ENCODE assay signal across 28 mouse cellular contexts in genomic region chr8:103313576-103313975, GRCm38 (mm10).
A peak's percentile ranks its signal among the peaks of the same experiment; 100 is the strongest.
DNase-seq lines count a peak whose midpoint lies in the region; ATAC-seq and TF ChIP-seq lines count a peak whose summit lies in the region.
"Had no signal": no experiment of that assay in that cellular context is flagged by ENCODE, and none has a peak within 500 bp of the region (broad histone marks: within the 10 kb centered on the region; RNA-seq: fewer than 3 reads in every experiment).

No protein-coding gene starts in this region.

- TF ChIP-seq POLR2A in brain, embryonic 14.5 days (IDR thresholded peaks at IDR 0.05; ENCODE audit: borderline replicate concordance, extremely low read depth, insufficient read depth, insufficient read length, poor library complexity, severe bottlenecking): no peak

- no peak for ATAC-seq in forebrain, embryonic 15.5 days (replicated peaks)
- ATAC-seq: CD4-positive, CD25-positive, alpha-beta regulatory T cell, adult 4 months; intestine, embryonic 16.5 days had no signal

- no peak for TF ChIP-seq CTCF in brain, embryonic 14.5 days (IDR thresholded peaks at IDR 0.05; ENCODE audit: borderline replicate concordance, extremely low read depth, insufficient read depth, insufficient read length)

- no peak overlapping the region for H3K9ac ChIP-seq in forebrain, embryonic 15.5 days (replicated peaks)
- H3K9ac ChIP-seq: embryonic facial prominence, embryonic 15.5 days; forebrain, embryonic 13.5 days; heart, embryonic 13.5 days; lung, embryonic 15.5 days had no signal

- H3K4me3 ChIP-seq in forebrain, embryonic 10.5 days: no peak overlapping the region
- no peak overlapping the region for H3K4me3 ChIP-seq in forebrain, embryonic 15.5 days
- H3K4me3 ChIP-seq: embryonic facial prominence, embryonic 15.5 days; forebrain, embryonic 13.5 days; gastrocnemius, adult 2 months; heart, embryonic 13.5 days; lung, embryonic 15.5 days; midbrain, embryonic 10.5 days; myocyte had no signal

- 45% methylated on average over 1 of the region's 1 CpGs for WGBS in forebrain, embryonic 10.5 days
- 0% methylated on average over 1 of the region's 1 CpGs for WGBS in forebrain, embryonic 15.5 days

- no peaks in the 10 kb centered on the region for H3K9me3 ChIP-seq in forebrain, embryonic 10.5 days
- no peaks in the 10 kb centered on the region for H3K9me3 ChIP-seq in forebrain, embryonic 15.5 days
- H3K9me3 ChIP-seq: embryonic facial prominence, embryonic 15.5 days; forebrain, embryonic 13.5 days; heart, embryonic 13.5 days; lung, embryonic 15.5 days; midbrain, embryonic 10.5 days had no signal

- DNase-seq in forebrain, embryonic 10.5 days (ENCODE audit: extremely low spot score, low spot score): no peak
- DNase-seq in brain, embryonic 14.5 days (ENCODE audit: low read depth): peak; percentile 30
- peak; percentile 21 for DNase-seq in forelimb bud, embryonic 11.5 days (ENCODE audit: low read depth, low spot score)
- DNase-seq in retina, embryonic 14.5 days (ENCODE audit: low spot score): peak; percentile 67
- DNase-seq in layer of hippocampus, postnatal 25 days (ENCODE audit: extremely low spot score in 1 of 2, low spot score in 1 of 2): no peak
- no peak for DNase-seq in spleen, postnatal 14 days (ENCODE audit: low spot score in 2 of 2)
- DNase-seq: adrenal gland, adult 8-10 months; cerebellum, adult 11-12 months; cerebellum, adult 9-11 months; gastrocnemius, adult 2 months; gastrocnemius, postnatal 36 days; heart, postnatal 10 days; kidney, adult 8-10 months; kidney, postnatal 4 days; layer of hippocampus, postnatal 36 days; thymus, adult 2 months; thymus, postnatal 36 days had no signal

- H3K4me2 ChIP-seq in forebrain, embryonic 15.5 days (replicated peaks): no peak overlapping the region
- H3K4me2 ChIP-seq: embryonic facial prominence, embryonic 15.5 days; forebrain, embryonic 13.5 days; heart, embryonic 13.5 days; liver, embryonic 11.5 days; lung, embryonic 15.5 days had no signal

- H3K27me3 ChIP-seq in forebrain, embryonic 10.5 days (ENCODE audit: poor library complexity, severe bottlenecking): peaks cover 89% of the 10 kb centered on the region
- H3K27me3 ChIP-seq in forebrain, embryonic 15.5 days: peaks cover 58% of the 10 kb centered on the region
- H3K27me3 ChIP-seq: embryonic facial prominence, embryonic 15.5 days; heart, embryonic 13.5 days; lung, embryonic 15.5 days had no signal

- no peaks in the 10 kb centered on the region for H3K36me3 ChIP-seq in forebrain, embryonic 10.5 days (replicated peaks)
- H3K36me3 ChIP-seq in forebrain, embryonic 15.5 days: no peaks in the 10 kb centered on the region
- H3K36me3 ChIP-seq: embryonic facial prominence, embryonic 15.5 days; heart, embryonic 13.5 days; lung, embryonic 15.5 days; midbrain, embryonic 10.5 days had no signal

- peak overlapping the region; percentile 8; the same call in 1 of the 2 replicates for H3K27ac ChIP-seq in forebrain, embryonic 10.5 days
- H3K27ac ChIP-seq in forebrain, embryonic 15.5 days (replicated peaks): no peak overlapping the region
- H3K27ac ChIP-seq: embryonic facial prominence, embryonic 15.5 days; forebrain, embryonic 13.5 days; gastrocnemius, adult 2 months; heart, embryonic 13.5 days; kidney, postnatal 0 days had no signal

- H3K4me1 ChIP-seq in forebrain, embryonic 10.5 days: peaks cover 37% of the 10 kb centered on the region
- H3K4me1 ChIP-seq in forebrain, embryonic 15.5 days: no peaks in the 10 kb centered on the region
- H3K4me1 ChIP-seq: embryonic facial prominence, embryonic 15.5 days; heart, embryonic 13.5 days had no signal

Comparison
In these comparisons a context has a peak if more than half of its experiments do, and no peak if none do; other contexts are left out.
1. DNase-seq: peak in brain, embryonic 14.5 days (single experiment), forelimb bud, embryonic 11.5 days (single experiment) and retina, embryonic 14.5 days (single experiment); none in forebrain, embryonic 10.5 days (single experiment), layer of hippocampus, postnatal 25 days (0 of 2) and spleen, postnatal 14 days (0 of 2).